Mouse (Mus musculus): ENCODE measurements around the gene 4931406C07Rik. TPM values are rescaled to one million over a fixed set of nuclear protein-coding genes. Genes with fewer than 3 reads are reported as not detected.

The 4931406C07Rik gene
- polyA plus RNA-seq, 1 experiment from 2014 or later, result 12.4 TPM

Small RNAs within 50 kb of the gene (microRNA-seq; reads per million reads assigned to microRNA genes)
- gene Gm49349 (not detected), gene mmu-mir-7650 (not detected)

Other genes with a start within 250 kb of the 4931406C07Rik start
- gene Hephl1, start 194.3 kb downstream of the 4931406C07Rik start, polyA plus RNA-seq (2016; fragmentation: Nextera tagmentation; extraction: Ambion mirVana), result not detected in 2 replicates
- gene Vstm5, start 67.4 kb downstream of the 4931406C07Rik start, polyA plus RNA-seq (2016; fragmentation: Nextera tagmentation; extraction: Ambion mirVana), result 4.4 and 5.4 TPM in 2 replicates
- 37.3 and 39.8 TPM in 2 replicates for gene Med17, start 26.5 kb downstream of the 4931406C07Rik start, polyA plus RNA-seq (2016; fragmentation: Nextera tagmentation; extraction: Ambion mirVana)
- gene Taf1d, start 234 bp downstream of the 4931406C07Rik start, polyA plus RNA-seq (2016; fragmentation: Nextera tagmentation; extraction: Ambion mirVana), result 52.5 and 61.0 TPM in 2 replicates
- gene Cep295, start 51.3 kb upstream of the 4931406C07Rik start, polyA plus RNA-seq (2016; fragmentation: Nextera tagmentation; extraction: Ambion mirVana), result 20.5 and 23.6 TPM in 2 replicates
- gene Smco4, start 187.0 kb upstream of the 4931406C07Rik start, polyA plus RNA-seq (2016; fragmentation: Nextera tagmentation; extraction: Ambion mirVana), result 1.2 and 1.7 TPM in 2 replicates

Measured in hindbrain, embryonic 12.5 days (tissue).